Mouse (Mus musculus): ENCODE data around the gene Epha1.

The Epha1 gene

DNA sequence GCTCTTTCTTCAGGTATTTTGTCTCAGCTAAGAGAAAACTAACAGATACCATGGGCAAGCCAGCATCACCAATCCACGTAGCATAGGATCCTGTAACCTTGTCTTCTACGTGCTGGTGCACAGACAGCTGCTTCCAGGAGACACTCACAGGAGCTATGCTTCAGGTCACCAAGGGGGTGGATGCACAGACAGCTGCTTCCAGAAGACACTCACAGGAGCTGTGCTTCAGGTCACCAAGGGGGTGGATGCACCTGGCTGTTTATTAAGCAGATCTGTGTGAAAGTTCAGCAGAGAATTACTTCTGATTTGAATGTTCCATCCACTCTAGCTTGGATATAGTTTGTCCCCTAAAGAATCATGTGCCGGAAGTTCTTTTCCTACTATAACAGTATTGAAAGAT is 42.1 kb downstream of the Epha1 start:
- Histone ChIP-seq H3K27me3 (ENCODE audit: insufficient read depth, low read length) (peaks cover 41% of the 10 kb centered on the region), H3K9me3 (ENCODE audit: low read length) (no peaks in the 10 kb centered on the region; the same call in 1 of the 2 replicates), H3K36me3 (ENCODE audit: insufficient read depth, low read length) (no peaks in the 10 kb centered on the region), H3K4me1 (replicated peaks; ENCODE audit: low read depth, low read length) (no peaks in the 10 kb centered on the region), H3K4me3 (replicated peaks; ENCODE audit: low read length) (no peak overlapping the region)
- TF ChIP-seq CTCF (conservative IDR thresholded peaks at IDR 0.05; ENCODE audit: low read length) (no peak), POU5F1 (IDR thresholded peaks at IDR 0.05; ENCODE audit: borderline replicate concordance, low read length) (no peak), NANOG (IDR thresholded peaks at IDR 0.05; ENCODE audit: borderline replicate concordance, low read length) (no peak)

- peaks cover 48% of the 10 kb centered on the region for H3K27me3 ChIP-seq (ENCODE audit: insufficient read depth, low read length)
- peaks cover 4% of the 10 kb centered on the region; the same call in 1 of the 2 replicates for H3K4me1 ChIP-seq (replicated peaks; ENCODE audit: low read depth, low read length)
- no peak for TF ChIP-seq POU5F1 (IDR thresholded peaks at IDR 0.05; ENCODE audit: borderline replicate concordance, low read length)
- no peaks in the 10 kb centered on the region; the same call in 1 of the 2 replicates for H3K9me3 ChIP-seq (ENCODE audit: low read length)
- no peak overlapping the region for H3K4me3 ChIP-seq (replicated peaks; ENCODE audit: low read length)
- no peaks in the 10 kb centered on the region for H3K36me3 ChIP-seq (ENCODE audit: insufficient read depth, low read length)
These were observed 42.9 kb downstream of the Epha1 start for GRCm38 (mm10) chr6:42330216-42330615.

DNA sequence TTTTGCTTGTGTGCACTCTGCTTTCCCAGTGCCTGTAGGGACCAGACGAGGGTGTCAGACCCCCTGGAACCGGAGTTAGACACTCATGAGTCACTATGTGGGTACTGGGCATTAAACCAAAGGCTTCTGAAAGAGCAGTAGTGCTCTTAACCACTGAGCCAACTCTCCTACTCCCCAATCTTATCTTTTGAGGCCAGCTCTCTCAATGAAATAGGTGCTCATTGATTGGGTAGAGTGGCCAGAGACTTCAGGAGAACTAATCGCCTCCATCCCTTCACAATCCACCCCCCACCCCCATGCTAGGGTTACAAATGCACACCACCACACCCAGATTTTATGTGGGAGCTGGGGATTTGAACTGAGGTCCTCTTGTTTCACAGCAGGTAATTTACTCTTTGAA is 44.3 kb downstream of the Epha1 start:
- Histone ChIP-seq H3K9me3 (ENCODE audit: low read length) (no peaks in the 10 kb centered on the region; the same call in 1 of the 2 replicates), H3K4me1 (replicated peaks; ENCODE audit: low read depth, low read length) (peaks cover 12% of the 10 kb centered on the region), H3K4me3 (replicated peaks; ENCODE audit: low read length) (no peak overlapping the region), H3K27me3 (ENCODE audit: insufficient read depth, low read length) (peaks cover 57% of the 10 kb centered on the region), H3K36me3 (ENCODE audit: insufficient read depth, low read length) (no peaks in the 10 kb centered on the region)
- TF ChIP-seq NANOG (IDR thresholded peaks at IDR 0.05; ENCODE audit: borderline replicate concordance, low read length) (no peak), POU5F1 (IDR thresholded peaks at IDR 0.05; ENCODE audit: borderline replicate concordance, low read length) (no peak), CTCF (conservative IDR thresholded peaks at IDR 0.05; ENCODE audit: low read length) (no peak)

DNA sequence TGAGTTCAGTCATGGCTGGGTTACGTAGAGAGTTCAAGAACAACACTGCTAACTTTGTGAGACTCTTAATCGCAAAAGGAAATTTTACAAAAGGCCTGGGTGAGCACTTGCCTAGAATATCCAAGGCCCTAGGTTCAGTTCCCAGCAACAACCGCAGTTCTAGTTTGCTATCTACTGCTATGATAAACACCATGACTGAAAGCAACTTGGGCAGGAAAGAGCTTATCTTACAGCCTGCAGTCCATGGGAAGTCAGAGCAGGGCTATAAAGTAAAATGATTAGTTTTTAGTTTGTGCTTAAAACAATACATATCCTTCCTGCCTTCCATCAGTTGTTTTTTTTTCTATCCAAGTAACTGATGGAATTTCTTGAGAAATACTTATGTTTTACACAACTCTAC is 46.6 kb downstream of the Epha1 start:
- H3K36me3 ChIP-seq (ENCODE audit: insufficient read depth, low read length) = no peaks in the 10 kb centered on the region
- peaks cover 23% of the 10 kb centered on the region for H3K4me1 ChIP-seq (replicated peaks; ENCODE audit: low read depth, low read length)
- peaks cover 72% of the 10 kb centered on the region for H3K27me3 ChIP-seq (ENCODE audit: insufficient read depth, low read length)
- no peak for TF ChIP-seq NANOG (IDR thresholded peaks at IDR 0.05; ENCODE audit: borderline replicate concordance, low read length)
- TF ChIP-seq CTCF (conservative IDR thresholded peaks at IDR 0.05; ENCODE audit: low read length) = no peak
- no peak for TF ChIP-seq POU5F1 (IDR thresholded peaks at IDR 0.05; ENCODE audit: borderline replicate concordance, low read length)
- no peak overlapping the region for H3K4me3 ChIP-seq (replicated peaks; ENCODE audit: low read length)
- H3K9me3 ChIP-seq (ENCODE audit: low read length) = no peaks in the 10 kb centered on the region

DNA sequence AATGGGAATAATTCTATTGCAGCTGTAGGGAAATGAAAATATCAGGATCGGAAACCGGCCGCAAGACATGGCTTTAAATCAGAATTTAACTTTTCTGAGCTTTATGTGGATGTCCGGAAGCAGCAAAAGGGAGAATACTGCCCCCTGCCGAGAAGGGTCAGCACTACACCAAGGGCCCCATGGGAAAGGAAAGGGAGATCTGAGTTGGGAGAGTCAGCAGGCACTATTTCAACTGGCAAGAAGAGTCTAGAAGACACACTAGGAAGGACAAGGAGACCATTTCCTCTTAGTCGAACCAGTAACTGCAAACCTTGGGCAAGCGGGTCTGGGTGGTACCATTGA is 47.8 kb downstream of the Epha1 start:
- H3K4me3 ChIP-seq (replicated peaks; ENCODE audit: low read length) = peak overlapping the region; percentile 84
- peaks cover 23% of the 10 kb centered on the region for H3K4me1 ChIP-seq (replicated peaks; ENCODE audit: low read depth, low read length)
- no peaks in the 10 kb centered on the region for H3K9me3 ChIP-seq (ENCODE audit: low read length)
- H3K27me3 ChIP-seq (ENCODE audit: insufficient read depth, low read length) = peaks cover 76% of the 10 kb centered on the region
- H3K36me3 ChIP-seq (ENCODE audit: insufficient read depth, low read length) = no peaks in the 10 kb centered on the region
- peak; percentile 98 for TF ChIP-seq CTCF (conservative IDR thresholded peaks at IDR 0.05; ENCODE audit: low read length)
- TF ChIP-seq NANOG (IDR thresholded peaks at IDR 0.05; ENCODE audit: borderline replicate concordance, low read length) = no peak
- no peak for TF ChIP-seq POU5F1 (IDR thresholded peaks at IDR 0.05; ENCODE audit: borderline replicate concordance, low read length)

GRCm38 (mm10) chr6:42324482-42325267 is 48.4 kb downstream of the Epha1 start, which contains the start of gene Fam131b:
Fam131b (minus strand) TSS chr6:42324643.
- no peak for TF ChIP-seq POU5F1 (IDR thresholded peaks at IDR 0.05; ENCODE audit: borderline replicate concordance, low read length)
- TF ChIP-seq CTCF (conservative IDR thresholded peaks at IDR 0.05; ENCODE audit: low read length) = no peak
- no peak for TF ChIP-seq NANOG (IDR thresholded peaks at IDR 0.05; ENCODE audit: borderline replicate concordance, low read length)
- Histone ChIP-seq H3K27me3 (ENCODE audit: insufficient read depth, low read length) (peaks cover 79% of the 10 kb centered on the region), H3K36me3 (ENCODE audit: insufficient read depth, low read length) (no peaks in the 10 kb centered on the region), H3K4me1 (replicated peaks; ENCODE audit: low read depth, low read length) (peaks cover 23% of the 10 kb centered on the region), H3K9me3 (ENCODE audit: low read length) (no peaks in the 10 kb centered on the region), H3K4me3 (replicated peaks; ENCODE audit: low read length) (peak within 1 kb of the TSS; percentile 84)

DNA sequence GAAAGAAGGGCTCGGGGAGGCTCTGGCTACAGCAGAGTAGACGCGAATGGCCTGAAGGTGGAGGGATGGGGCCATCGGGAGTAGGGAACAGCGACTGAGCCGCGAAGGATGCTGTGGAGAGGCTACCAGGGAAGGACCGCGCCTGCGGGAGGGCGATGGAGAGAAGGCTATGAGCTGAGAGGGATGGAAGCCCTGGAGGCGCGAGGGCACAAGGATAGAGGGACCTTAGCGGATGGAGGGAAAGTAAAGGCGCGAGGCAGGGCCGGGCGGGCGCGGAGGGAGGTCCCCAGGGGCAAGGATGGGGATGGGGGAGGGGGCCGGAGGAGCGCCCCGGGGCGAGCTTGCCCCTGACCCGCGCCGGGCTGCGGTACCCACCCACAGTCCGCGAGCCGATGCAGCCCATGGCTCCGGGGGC is 49.0 kb downstream of the Epha1 start:
- Histone ChIP-seq H3K9me3 (ENCODE audit: low read length) (no peaks in the 10 kb centered on the region), H3K4me3 (replicated peaks; ENCODE audit: low read length) (peak overlapping the region; percentile 84), H3K36me3 (ENCODE audit: insufficient read depth, low read length) (no peaks in the 10 kb centered on the region), H3K4me1 (replicated peaks; ENCODE audit: low read depth, low read length) (peaks cover 23% of the 10 kb centered on the region), H3K27me3 (ENCODE audit: insufficient read depth, low read length) (peaks cover 80% of the 10 kb centered on the region)
- TF ChIP-seq POU5F1 (IDR thresholded peaks at IDR 0.05; ENCODE audit: borderline replicate concordance, low read length) (no peak), NANOG (IDR thresholded peaks at IDR 0.05; ENCODE audit: borderline replicate concordance, low read length) (no peak), CTCF (conservative IDR thresholded peaks at IDR 0.05; ENCODE audit: low read length) (no peak)

GRCm38 (mm10) chr6:42323371-42324066 is 49.5 kb downstream of the Epha1 start:
- Histone ChIP-seq H3K4me1 (replicated peaks; ENCODE audit: low read depth, low read length) (peaks cover 23% of the 10 kb centered on the region), H3K4me3 (replicated peaks; ENCODE audit: low read length) (peak overlapping the region; percentile 84), H3K9me3 (ENCODE audit: low read length) (no peaks in the 10 kb centered on the region), H3K36me3 (ENCODE audit: insufficient read depth, low read length) (no peaks in the 10 kb centered on the region), H3K27me3 (ENCODE audit: insufficient read depth, low read length) (peaks cover 81% of the 10 kb centered on the region)
- TF ChIP-seq CTCF (conservative IDR thresholded peaks at IDR 0.05; ENCODE audit: low read length) (no peak), POU5F1 (IDR thresholded peaks at IDR 0.05; ENCODE audit: borderline replicate concordance, low read length) (no peak), NANOG (IDR thresholded peaks at IDR 0.05; ENCODE audit: borderline replicate concordance, low read length) (no peak)

All from E14TG2a.4 (cell line).